Mouse (Mus musculus) midbrain, embryonic 16.5 days (tissue): ENCODE results near the gene Hif3a. TPM values are rescaled to one million over a fixed set of nuclear protein-coding genes. Genes with fewer than 3 reads are reported as not detected.

Experiments used
- ATAC-seq: fragments of 200-750 bp; cut with Nextera tagmentation; 2 replicates; pipeline ENCODE4 v1.8.0; 2017; ENCODE audit warnings: moderate TSS enrichment
- H3K27ac ChIP-seq: fragments of 300-500 bp; sonication (generic); 2 replicates; pipeline ENCODE4 v1.5.1; 2014; ENCODE audit warnings: mild to moderate bottlenecking, low read length, mixed read lengths
- H3K27me3 ChIP-seq: fragments of 300-500 bp; sonication (generic); 2 replicates; pipeline ENCODE4 v1.6.1; 2014; ENCODE audit warnings: low read depth, low read length, mixed read lengths; ENCODE audit not compliant: control insufficient read depth, insufficient read depth
- H3K36me3 ChIP-seq: fragments of 300-500 bp; sonication (generic); 2 replicates; pipeline ENCODE4 v1.6.1; 2014; ENCODE audit warnings: mild to moderate bottlenecking, low read length, moderate library complexity, mixed read lengths; ENCODE audit not compliant: control insufficient read depth, insufficient read depth
- H3K4me1 ChIP-seq: fragments of 300-500 bp; sonication (generic); 2 replicates; pipeline ENCODE4 v1.6.1; 2014; ENCODE audit warnings: mild to moderate bottlenecking, low read length, mixed read lengths; ENCODE audit not compliant: control insufficient read depth, insufficient read depth
- H3K4me2 ChIP-seq: fragments of 300-500 bp; sonication (generic); 2 replicates; pipeline ENCODE4 v1.6.1; 2014; ENCODE audit warnings: mild to moderate bottlenecking, low read length, mixed read lengths
- H3K4me3 ChIP-seq: fragments of 300-500 bp; sonication (generic); 2 replicates; pipeline ENCODE4 v1.5.1; 2014; ENCODE audit warnings: low read depth, mild to moderate bottlenecking, low read length, moderate library complexity, mixed read lengths
- H3K9ac ChIP-seq: fragments of 300-500 bp; sonication (generic); 2 replicates; pipeline ENCODE4 v1.6.1; 2014; ENCODE audit warnings: low read depth, low read length, mixed read lengths
- H3K9me3 ChIP-seq: fragments of 300-500 bp; sonication (generic); replicated peaks from 2 replicates; pipeline ENCODE4 v1.6.1; 2014; ENCODE audit warnings: mild to moderate bottlenecking, low read length, mixed read lengths; ENCODE audit not compliant: control insufficient read depth, poor library complexity, severe bottlenecking
- WGBS: fragments of 180-500 bp; shearing (Covaris S2); extraction: QIAGEN DNeasy Blood & Tissue Kit; methylation state at CpG from one replicate; pipeline ENCODE4 v1.1.7; 2014; 5-methylcytosine and 5-hydroxymethylcytosine counted together
- polyA plus RNA-seq: library from polyadenylated mRNA; unstranded; fragments of >200 nt; fragmentation: Nextera tagmentation; extraction: Ambion mirVana; gene quantifications from 2 replicates; pipeline ENCODE4 v1.2.1, GENCODE M21; 2015

Gene Hif3a
- polyA plus RNA-seq, 1 experiment from 2014 or later, result 5.7 TPM

- 88% methylated on average over 7 of the region's 7 CpGs for WGBS
- H3K4me1 ChIP-seq, result no peaks in the 10 kb centered on the region
- no peak overlapping the region for H3K27ac ChIP-seq
- H3K9ac ChIP-seq, result no peak overlapping the region
- peaks cover 36% of the 10 kb centered on the region for H3K36me3 ChIP-seq
- no peak overlapping the region for H3K4me3 ChIP-seq
- no peaks in the 10 kb centered on the region for H3K9me3 ChIP-seq
- no peaks in the 10 kb centered on the region for H3K27me3 ChIP-seq
- H3K4me2 ChIP-seq, result no peak overlapping the region
- no peak for ATAC-seq
Measured at GRCm38 (mm10) chr7:17019426-17020166, 42.6 kb downstream of the Hif3a start.

GRCm38 (mm10) chr7:17017921-17018320 is 44.3 kb downstream of the Hif3a start:
- WGBS, result 89% methylated on average over 2 of the region's 2 CpGs
- Histone ChIP-seq H3K36me3 (peaks cover 45% of the 10 kb centered on the region), H3K9me3 (no peaks in the 10 kb centered on the region), H3K27ac (no peak overlapping the region), H3K4me3 (no peak overlapping the region), H3K9ac (no peak overlapping the region), H3K4me1 (no peaks in the 10 kb centered on the region), H3K4me2 (no peak overlapping the region), H3K27me3 (no peaks in the 10 kb centered on the region)
- no peak for ATAC-seq

- no peaks in the 10 kb centered on the region for H3K4me1 ChIP-seq
- no peaks in the 10 kb centered on the region for H3K9me3 ChIP-seq
- no peak overlapping the region for H3K9ac ChIP-seq
- H3K27me3 ChIP-seq, result no peaks in the 10 kb centered on the region
- H3K27ac ChIP-seq, result no peak overlapping the region
- H3K4me2 ChIP-seq, result no peak overlapping the region
- H3K4me3 ChIP-seq, result no peak overlapping the region
- H3K36me3 ChIP-seq, result peaks cover 41% of the 10 kb centered on the region
- 74% methylated on average over 1 of the region's 1 CpGs for WGBS
- ATAC-seq, result peak; percentile 74
Measured at GRCm38 (mm10) chr7:17017036-17017435, 45.2 kb downstream of the Hif3a start.

- Histone ChIP-seq H3K4me3 (no peak overlapping the region), H3K4me1 (no peaks in the 10 kb centered on the region), H3K9me3 (no peaks in the 10 kb centered on the region), H3K27me3 (no peaks in the 10 kb centered on the region), H3K27ac (no peak overlapping the region), H3K9ac (no peak overlapping the region), H3K4me2 (no peak overlapping the region), H3K36me3 (peaks cover 31% of the 10 kb centered on the region)
- WGBS, result 82% methylated on average over 6 of the region's 6 CpGs
- ATAC-seq, result no peak
Measured at GRCm38 (mm10) chr7:17015381-17015780, 46.8 kb downstream of the Hif3a start.

- H3K4me1 ChIP-seq, result no peaks in the 10 kb centered on the region
- H3K4me3 ChIP-seq, result no peak overlapping the region
- no peaks in the 10 kb centered on the region for H3K27me3 ChIP-seq
- ATAC-seq, result no peak
- H3K9ac ChIP-seq, result no peak overlapping the region
- H3K36me3 ChIP-seq, result peaks cover 46% of the 10 kb centered on the region
- H3K9me3 ChIP-seq, result no peaks in the 10 kb centered on the region
- no peak overlapping the region for H3K4me2 ChIP-seq
- no peak overlapping the region for H3K27ac ChIP-seq
- 95% methylated on average over 7 of the region's 7 CpGs for WGBS
Measured at GRCm38 (mm10) chr7:17011909-17012590, 50.2 kb downstream of the Hif3a start.

GRCm38 (mm10) chr7:17010010-17010347 is 52.2 kb downstream of the Hif3a start:
- Histone ChIP-seq H3K9ac (no peak overlapping the region), H3K4me1 (no peaks in the 10 kb centered on the region), H3K27ac (no peak overlapping the region), H3K4me2 (no peak overlapping the region), H3K36me3 (peaks cover 51% of the 10 kb centered on the region), H3K9me3 (no peaks in the 10 kb centered on the region), H3K4me3 (no peak overlapping the region), H3K27me3 (no peaks in the 10 kb centered on the region)
- ATAC-seq, result no peak
- 96% methylated on average over 5 of the region's 5 CpGs for WGBS

GRCm38 (mm10) chr7:17009326-17010009 is 52.8 kb downstream of the Hif3a start:
- 93% methylated on average over 16 of the region's 16 CpGs for WGBS
- no peak overlapping the region for H3K4me2 ChIP-seq
- no peak for ATAC-seq
- no peak overlapping the region for H3K9ac ChIP-seq
- H3K4me3 ChIP-seq, result no peak overlapping the region
- peaks cover 46% of the 10 kb centered on the region for H3K36me3 ChIP-seq
- H3K4me1 ChIP-seq, result no peaks in the 10 kb centered on the region
- H3K9me3 ChIP-seq, result no peaks in the 10 kb centered on the region
- no peak overlapping the region for H3K27ac ChIP-seq
- no peaks in the 10 kb centered on the region for H3K27me3 ChIP-seq

- 87% methylated on average over 4 of the region's 4 CpGs for WGBS
- Histone ChIP-seq H3K9ac (no peak overlapping the region), H3K4me1 (no peaks in the 10 kb centered on the region), H3K4me3 (no peak overlapping the region), H3K27ac (no peak overlapping the region), H3K4me2 (no peak overlapping the region), H3K27me3 (no peaks in the 10 kb centered on the region), H3K36me3 (peaks cover 45% of the 10 kb centered on the region), H3K9me3 (no peaks in the 10 kb centered on the region)
- ATAC-seq, result no peak
Measured at GRCm38 (mm10) chr7:17007300-17007699, 54.9 kb downstream of the Hif3a start.

- 86% methylated on average over 7 of the region's 7 CpGs for WGBS
- Histone ChIP-seq H3K9me3 (no peaks in the 10 kb centered on the region), H3K9ac (no peak overlapping the region), H3K36me3 (peaks cover 32% of the 10 kb centered on the region), H3K4me3 (no peak overlapping the region), H3K4me2 (no peak overlapping the region), H3K4me1 (no peaks in the 10 kb centered on the region), H3K27ac (no peak overlapping the region), H3K27me3 (no peaks in the 10 kb centered on the region)
- ATAC-seq, result no peak
Measured at GRCm38 (mm10) chr7:17004716-17005115, 57.5 kb downstream of the Hif3a start.
